Mouse (Mus musculus) A20 (cell line): ENCODE results near the gene Lhx4.
A peak's percentile ranks its signal among the peaks of the same experiment; 100 is the strongest.

Source experiments
- DNase-seq: peaks from one replicate; pipeline ENCODE4 v3.0.0-alpha.2; 2011; ENCODE audit warnings: low read depth, low spot score

The Lhx4 gene

GRCm38 (mm10) chr1:155751484-155752255, at the start of gene Lhx4:
TSS of gene Lhx4 (minus strand) at chr1:155751684.
- no peak for DNase-seq

- DNase-seq: no peak
These were observed 46.5 kb upstream of the Lhx4 start for GRCm38 (mm10) chr1:155798000-155798399.

- DNase-seq: no peak
These were observed 45.9 kb upstream of the Lhx4 start for GRCm38 (mm10) chr1:155797425-155797824.

DNA sequence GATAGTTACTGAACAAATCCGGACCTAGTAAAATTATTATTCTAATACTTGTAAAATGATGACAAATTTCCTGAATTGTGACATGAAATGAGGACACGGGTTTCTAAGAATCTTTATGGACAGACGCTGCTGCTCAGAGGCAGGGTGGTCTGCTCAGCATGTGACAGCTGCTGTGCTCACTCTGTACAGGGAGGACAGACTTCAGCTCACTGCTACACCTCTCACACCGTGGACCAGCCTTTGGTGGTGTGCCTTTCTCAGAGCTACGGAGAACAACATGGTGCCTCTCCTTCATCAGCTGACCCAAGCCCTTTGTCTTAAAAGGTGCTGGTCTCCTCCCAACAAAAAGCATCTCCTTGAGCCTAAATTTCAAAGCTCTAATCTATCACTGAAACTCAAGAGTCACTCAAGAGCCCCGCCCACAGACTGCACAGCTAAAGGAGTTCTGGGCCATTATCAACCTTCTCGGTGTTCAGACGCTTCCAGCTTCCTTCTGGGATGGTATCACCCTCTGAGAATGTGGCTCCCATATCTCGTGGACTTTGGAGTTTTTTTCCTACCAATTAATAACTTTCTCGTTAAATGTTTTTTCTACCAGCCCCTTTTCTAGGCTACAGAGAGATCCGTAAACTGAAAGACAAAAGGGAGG, 45.4 kb upstream of the Lhx4 start:
- no peak for DNase-seq

- no peak for DNase-seq
These were observed 44.3 kb upstream of the Lhx4 start for GRCm38 (mm10) chr1:155795791-155796233.

GRCm38 (mm10) chr1:155794855-155795254, 43.4 kb upstream of the Lhx4 start:
- no peak for DNase-seq

DNA sequence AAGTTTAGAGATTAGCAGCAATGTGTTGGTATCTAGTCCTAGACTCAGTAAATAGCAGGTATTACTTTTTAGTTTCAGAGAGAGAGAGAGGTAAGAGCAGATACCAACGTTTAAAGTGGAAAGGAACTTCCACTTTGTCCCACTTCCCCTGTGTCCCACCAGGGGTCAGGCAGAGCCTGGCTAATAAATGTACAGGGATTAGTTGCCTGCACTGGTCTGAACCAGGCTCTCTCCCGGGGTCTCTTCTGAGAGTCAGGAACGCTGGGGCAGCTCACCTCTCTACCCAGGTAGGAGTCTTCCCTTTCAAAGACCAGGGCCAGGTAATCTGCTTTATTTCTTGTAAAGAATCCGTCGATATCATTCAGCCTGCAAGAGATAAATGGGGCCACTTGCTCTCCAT, 40.4 kb upstream of the Lhx4 start:
- peak; percentile 38 for DNase-seq

DNA sequence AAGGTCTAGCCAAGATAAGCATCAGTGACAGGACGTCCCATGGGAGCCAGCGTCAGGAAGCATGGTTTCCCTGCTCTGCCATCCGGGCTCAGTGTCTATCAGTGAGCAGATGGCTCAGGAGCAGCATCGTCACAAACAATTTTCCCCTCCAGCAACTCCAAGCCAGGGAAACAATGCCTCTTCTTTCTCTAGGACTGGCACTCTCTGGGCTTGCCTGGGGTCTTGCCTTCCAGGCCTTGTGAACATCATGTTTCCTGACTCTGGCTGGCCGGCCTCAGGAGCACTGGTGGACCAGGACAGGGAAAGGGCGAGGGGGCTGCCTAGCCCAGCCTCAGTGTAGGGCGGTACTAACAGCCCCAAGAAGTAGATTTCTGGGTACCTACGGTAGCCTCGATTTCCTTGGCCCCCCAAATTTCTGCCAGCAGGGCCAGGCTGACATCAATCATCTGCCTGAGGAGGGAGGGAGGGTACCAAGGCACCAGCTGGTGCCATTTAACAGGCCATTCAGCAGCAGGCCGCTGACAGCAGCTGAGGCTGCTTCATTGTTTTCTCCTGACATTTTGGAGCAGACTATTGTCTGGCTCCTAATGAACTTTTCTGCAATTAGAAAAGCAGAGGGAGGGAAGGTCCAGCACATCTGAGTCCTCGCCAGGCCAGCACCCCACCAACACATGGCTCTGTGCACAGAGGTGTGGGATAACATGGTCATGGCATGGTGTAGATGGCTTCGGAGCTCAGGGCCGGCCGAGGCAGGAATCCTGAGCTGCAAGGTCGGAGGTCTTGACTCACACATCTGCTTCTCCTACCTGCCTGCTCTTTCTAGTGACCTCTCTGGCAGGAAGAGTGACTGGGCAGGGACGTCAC, 38.9 kb upstream of the Lhx4 start:
- DNase-seq: no peak

- no peak for DNase-seq
These were observed 34.4 kb upstream of the Lhx4 start for GRCm38 (mm10) chr1:155785886-155786285.

GRCm38 (mm10) chr1:155784343-155785205, 33.1 kb upstream of the Lhx4 start:
- DNase-seq: peak; percentile 48

GRCm38 (mm10) chr1:155782382-155782781, 30.9 kb upstream of the Lhx4 start:
- DNase-seq: peak; percentile 75

DNA sequence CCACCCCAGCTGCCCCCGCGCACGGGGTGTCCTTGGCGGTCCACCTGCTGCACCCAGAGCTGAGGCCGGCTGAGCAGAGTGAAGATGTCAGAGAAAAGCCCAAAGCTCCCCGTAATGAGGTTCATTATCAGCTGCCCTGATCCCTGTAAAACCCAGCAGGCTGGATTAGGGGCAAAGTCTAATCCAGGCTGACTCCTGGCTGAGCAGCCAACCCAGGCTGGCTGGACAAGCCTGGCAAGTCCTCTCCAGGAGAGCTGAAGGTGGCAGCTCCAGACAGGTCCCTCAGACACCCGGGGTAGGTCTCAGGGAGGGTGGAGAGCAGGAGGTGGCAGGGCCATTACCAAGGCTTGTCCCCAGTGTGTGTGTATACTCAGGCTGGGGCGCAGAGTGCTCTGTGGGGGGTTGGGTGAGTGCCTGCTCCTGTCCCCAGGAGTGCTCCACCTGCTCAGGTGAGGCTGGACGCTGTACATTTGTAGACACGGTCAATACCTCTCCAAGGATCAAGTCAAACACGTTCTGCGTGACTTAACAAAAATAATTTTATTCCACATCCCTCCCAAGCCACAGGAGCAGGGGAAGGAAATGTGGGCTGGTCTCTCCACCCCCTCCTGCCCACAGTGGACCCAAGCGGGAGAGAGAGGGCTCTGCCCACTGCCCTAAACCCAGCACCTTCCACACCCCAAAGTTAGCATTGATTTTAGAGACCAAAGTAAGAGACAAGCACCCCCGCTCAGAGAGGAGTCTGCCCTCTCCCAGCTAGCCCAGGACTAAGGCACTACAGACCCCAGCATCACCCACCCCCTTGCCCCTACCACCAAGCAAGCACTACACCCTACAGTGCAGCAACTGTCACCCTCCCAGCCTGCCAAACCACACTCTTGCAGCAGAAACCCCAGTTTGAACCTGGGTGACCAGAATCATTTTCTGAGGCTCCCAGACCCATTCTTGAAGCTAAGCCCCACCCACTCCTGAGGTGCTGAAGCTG, 26.4 kb upstream of the Lhx4 start:
- no peak for DNase-seq

DNA sequence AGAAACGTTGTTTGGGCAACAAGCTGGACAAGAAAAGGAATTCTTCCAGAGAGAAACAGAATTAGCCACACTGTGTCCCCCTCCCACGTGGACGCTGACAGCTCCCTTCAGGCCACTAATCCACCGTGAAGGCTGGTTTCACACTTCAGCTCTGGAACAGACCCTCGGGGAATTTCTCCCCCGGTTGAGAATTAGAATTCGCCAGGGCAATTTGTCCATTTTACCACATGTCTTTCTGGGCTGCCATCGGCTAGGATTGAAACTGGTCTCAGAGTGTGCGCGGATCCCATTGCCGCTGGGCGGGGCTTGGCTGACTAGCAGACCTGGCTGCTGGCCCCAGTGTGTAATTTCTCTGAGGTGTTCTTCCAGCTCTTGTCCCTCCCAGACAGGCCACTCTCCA, 7.7 kb upstream of the Lhx4 start:
- no peak for DNase-seq

DNA sequence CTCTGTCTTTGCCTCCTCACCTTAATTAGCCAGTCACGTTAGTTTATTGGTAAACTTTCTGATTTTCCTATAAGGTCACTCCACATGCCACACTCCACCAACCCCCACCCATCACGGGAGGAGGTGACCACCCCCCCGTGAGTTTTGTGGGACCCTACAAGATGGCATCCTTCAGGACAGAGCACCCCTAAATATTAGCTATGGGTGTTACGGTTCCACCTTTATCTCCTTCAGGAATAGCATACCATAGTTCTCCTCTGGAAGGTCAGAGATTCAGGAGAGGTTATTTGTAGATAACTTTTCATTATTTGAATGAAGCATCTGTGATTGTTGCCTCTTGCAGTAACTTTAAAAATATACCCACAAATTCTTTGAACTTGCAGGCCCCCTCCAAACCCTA, 7.2 kb upstream of the Lhx4 start:
- no peak for DNase-seq

GRCm38 (mm10) chr1:155757621-155758020, 6.1 kb upstream of the Lhx4 start:
- no peak for DNase-seq

GRCm38 (mm10) chr1:155753411-155753810, 1.9 kb upstream of the Lhx4 start:
- DNase-seq: no peak

- no peak for DNase-seq
These were observed 836 bp downstream of the Lhx4 start for GRCm38 (mm10) chr1:155750517-155751178.

GRCm38 (mm10) chr1:155747911-155748310, 3.6 kb downstream of the Lhx4 start:
- DNase-seq: no peak

DNA sequence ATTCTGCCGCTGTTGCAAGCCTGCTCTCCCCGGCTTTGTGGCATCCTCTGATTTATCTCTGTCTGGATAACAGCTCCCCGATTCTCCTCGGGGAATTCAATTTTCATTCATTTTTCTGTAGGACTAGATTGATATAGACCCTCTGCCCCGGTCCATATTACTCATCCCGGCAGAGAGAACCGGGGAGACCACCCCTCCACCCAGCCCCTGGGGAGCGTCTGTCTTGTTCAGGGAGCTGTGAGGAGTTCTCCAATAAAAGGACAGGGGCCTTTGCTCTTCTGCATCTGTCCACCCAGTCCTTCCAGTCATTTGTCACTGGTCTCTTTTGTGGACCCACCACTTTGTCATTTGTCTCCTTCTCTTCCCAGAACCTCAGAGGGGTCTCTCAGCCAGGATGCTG, 4.5 kb downstream of the Lhx4 start:
- no peak for DNase-seq
